Mouse (Mus musculus) heart, embryonic 16.5 days (tissue): ENCODE data around the gene Cant1. TPM values are rescaled to one million over a fixed set of nuclear protein-coding genes. Genes with fewer than 3 reads are reported as not detected.

ENCODE experiments used
- ATAC-seq: fragments of 200-750 bp; cut with Nextera tagmentation; replicated peaks from 2 replicates; pipeline ENCODE4 v1.8.0; 2017; ENCODE audit warnings: moderate number of reproducible peaks; ENCODE audit not compliant: insufficient read depth, low FRiP score; ENCODE audit errors: extremely low read depth
- H3K27ac ChIP-seq: fragments of 300-500 bp; sonication (generic); 2 replicates; pipeline ENCODE4 v1.5.1; 2014; ENCODE audit warnings: mild to moderate bottlenecking, low read length, control low read depth, moderate library complexity
- H3K27me3 ChIP-seq: fragments of 300-500 bp; sonication (generic); 2 replicates; pipeline ENCODE4 v1.6.1; 2014; ENCODE audit warnings: low read length, mixed read lengths; ENCODE audit not compliant: control insufficient read depth, insufficient read depth
- H3K36me3 ChIP-seq: fragments of 300-500 bp; sonication (generic); 2 replicates; pipeline ENCODE4 v1.6.1; 2014; ENCODE audit not compliant: control insufficient read depth, insufficient read depth
- H3K4me1 ChIP-seq: fragments of 300-500 bp; sonication (generic); 2 replicates; pipeline ENCODE4 v1.6.1; 2014; ENCODE audit warnings: low read length, mixed read lengths; ENCODE audit not compliant: control insufficient read depth, insufficient read depth
- H3K4me2 ChIP-seq: fragments of 300-500 bp; sonication (generic); 2 replicates; pipeline ENCODE4 v1.6.1; 2014; ENCODE audit warnings: low read depth, mild to moderate bottlenecking, control low read depth, low read length
- H3K4me3 ChIP-seq: fragments of 300-500 bp; sonication (generic); 2 replicates; pipeline ENCODE4 v1.5.1; 2014; ENCODE audit warnings: mild to moderate bottlenecking, control low read depth, low read length
- H3K9ac ChIP-seq: fragments of 300-500 bp; sonication (generic); 2 replicates; pipeline ENCODE4 v1.6.1; 2014; ENCODE audit warnings: low read length, control low read depth
- H3K9me3 ChIP-seq: fragments of 300-500 bp; sonication (generic); replicated peaks from 2 replicates; pipeline ENCODE4 v1.6.1; 2016; ENCODE audit warnings: low read length; ENCODE audit not compliant: control insufficient read depth
- WGBS: fragments of 180-500 bp; shearing (Covaris S2); extraction: QIAGEN DNeasy Blood & Tissue Kit; methylation state at CpG from one replicate; pipeline ENCODE4 v1.1.7; 2014; 5-methylcytosine and 5-hydroxymethylcytosine counted together
- polyA plus RNA-seq: library from polyadenylated mRNA; unstranded; fragments of >200 nt; fragmentation: Nextera tagmentation; extraction: Ambion mirVana; gene quantifications from 2 replicates; pipeline ENCODE4 v1.2.1, GENCODE M21; 2015

The Cant1 gene
- polyA plus RNA-seq, 1 experiment from 2014 or later, result 20.2 TPM

DNA sequence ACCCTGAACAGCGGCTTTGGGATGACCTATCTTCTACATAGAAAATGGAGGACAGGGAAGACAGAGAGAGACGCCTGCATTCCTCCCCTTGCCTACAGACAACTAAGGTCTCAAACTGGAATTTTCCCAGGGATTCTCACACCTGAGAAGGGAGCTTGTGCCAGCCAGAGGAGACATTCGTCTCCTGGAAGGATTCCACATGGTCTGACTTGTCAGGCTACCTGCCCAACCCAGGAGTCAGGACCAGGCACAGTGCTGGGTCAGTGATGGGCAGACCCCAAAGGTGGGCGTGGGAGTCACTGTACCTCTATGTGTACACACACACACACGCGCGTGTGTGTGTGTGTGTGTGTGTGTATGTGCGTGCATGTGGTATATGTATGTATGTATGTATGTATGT lies 13.6 kb downstream of the Cant1 start:
- ATAC-seq, result no peak
- Histone ChIP-seq H3K36me3 (peaks cover 12% of the 10 kb centered on the region), H3K9ac (no peak overlapping the region), H3K4me3 (no peak overlapping the region), H3K27ac (no peak overlapping the region), H3K4me2 (no peak overlapping the region), H3K4me1 (peaks cover 13% of the 10 kb centered on the region), H3K9me3 (no peaks in the 10 kb centered on the region), H3K27me3 (no peaks in the 10 kb centered on the region)
- WGBS, result 91% methylated on average over 8 of the region's 8 CpGs

DNA sequence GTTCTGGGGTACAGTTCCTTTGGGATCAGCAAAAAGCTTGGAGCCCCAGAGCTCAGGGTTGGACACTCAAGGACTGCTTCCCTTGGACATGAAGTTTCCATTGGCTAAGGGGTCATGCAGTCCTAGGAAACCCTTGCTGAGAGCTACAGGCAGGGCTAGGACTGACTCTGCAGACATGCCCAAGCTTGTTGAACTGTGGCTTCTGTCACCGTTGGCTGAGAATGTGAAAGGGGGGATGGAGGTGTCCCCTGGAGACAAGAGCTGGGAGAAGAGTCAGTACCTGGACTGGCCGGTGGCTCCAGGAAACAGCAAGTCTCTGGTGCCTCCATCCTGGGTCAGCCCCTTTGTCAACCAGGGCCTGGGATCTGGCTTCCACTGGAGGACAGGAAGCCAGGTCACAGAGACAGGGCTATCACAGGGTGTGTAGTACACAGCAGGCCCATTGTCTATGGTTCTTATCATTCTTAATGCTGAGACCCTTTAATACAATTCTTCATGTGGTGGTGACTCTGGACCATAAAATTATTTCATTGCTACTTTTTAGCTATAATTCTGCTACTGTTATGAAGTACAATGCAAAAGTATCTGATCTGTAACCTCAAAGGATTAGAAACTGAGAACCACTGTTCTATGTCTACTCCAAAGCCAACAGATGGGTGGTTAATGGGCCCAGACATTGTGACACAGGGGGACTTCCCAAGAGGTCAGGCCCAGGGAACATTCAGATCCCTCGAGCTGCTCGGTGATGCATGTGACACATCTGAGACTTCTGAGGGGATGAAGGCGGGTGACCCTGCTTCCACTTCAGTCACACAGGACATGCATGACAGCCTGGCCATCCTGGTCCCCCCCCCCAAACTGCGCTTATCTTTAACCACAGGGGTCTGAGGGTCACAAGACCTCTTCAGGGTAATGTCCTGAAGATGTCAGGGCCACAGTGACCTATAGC lies 14.7 kb downstream of the Cant1 start:
- no peak overlapping the region for H3K4me2 ChIP-seq
- WGBS, result 69% methylated on average over 6 of the region's 6 CpGs
- no peaks in the 10 kb centered on the region for H3K27me3 ChIP-seq
- no peak overlapping the region for H3K27ac ChIP-seq
- H3K4me3 ChIP-seq, result no peak overlapping the region
- no peak for ATAC-seq
- peaks cover 8% of the 10 kb centered on the region for H3K36me3 ChIP-seq
- no peak overlapping the region for H3K9ac ChIP-seq
- peaks cover 22% of the 10 kb centered on the region for H3K4me1 ChIP-seq
- no peaks in the 10 kb centered on the region for H3K9me3 ChIP-seq

DNA sequence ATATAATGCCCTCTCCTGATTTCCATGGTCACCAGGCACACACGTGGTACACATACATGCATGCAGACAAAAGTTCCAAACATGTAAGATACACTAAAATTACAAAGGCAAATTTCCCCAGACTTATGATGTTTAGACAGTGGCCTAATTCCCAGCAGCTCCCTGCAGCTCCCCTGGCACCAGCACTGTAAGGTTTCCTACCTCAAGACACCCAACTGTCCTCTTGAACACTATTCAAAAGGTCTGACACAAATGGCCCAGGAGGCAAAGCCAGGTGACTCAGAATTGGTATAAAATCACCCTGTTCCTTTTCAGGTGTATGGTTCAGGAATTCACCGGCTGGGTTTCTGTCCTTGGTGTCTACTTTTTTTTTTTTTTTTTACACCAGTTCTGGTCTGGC lies 15.7 kb downstream of the Cant1 start:
- ATAC-seq, result no peak
- H3K9ac ChIP-seq, result no peak overlapping the region
- 93% methylated on average over 2 of the region's 2 CpGs for WGBS
- peaks cover 8% of the 10 kb centered on the region for H3K36me3 ChIP-seq
- no peaks in the 10 kb centered on the region for H3K9me3 ChIP-seq
- no peak overlapping the region for H3K4me3 ChIP-seq
- no peak overlapping the region for H3K4me2 ChIP-seq
- H3K4me1 ChIP-seq, result peaks cover 22% of the 10 kb centered on the region
- H3K27ac ChIP-seq, result no peak overlapping the region
- H3K27me3 ChIP-seq, result no peaks in the 10 kb centered on the region

DNA sequence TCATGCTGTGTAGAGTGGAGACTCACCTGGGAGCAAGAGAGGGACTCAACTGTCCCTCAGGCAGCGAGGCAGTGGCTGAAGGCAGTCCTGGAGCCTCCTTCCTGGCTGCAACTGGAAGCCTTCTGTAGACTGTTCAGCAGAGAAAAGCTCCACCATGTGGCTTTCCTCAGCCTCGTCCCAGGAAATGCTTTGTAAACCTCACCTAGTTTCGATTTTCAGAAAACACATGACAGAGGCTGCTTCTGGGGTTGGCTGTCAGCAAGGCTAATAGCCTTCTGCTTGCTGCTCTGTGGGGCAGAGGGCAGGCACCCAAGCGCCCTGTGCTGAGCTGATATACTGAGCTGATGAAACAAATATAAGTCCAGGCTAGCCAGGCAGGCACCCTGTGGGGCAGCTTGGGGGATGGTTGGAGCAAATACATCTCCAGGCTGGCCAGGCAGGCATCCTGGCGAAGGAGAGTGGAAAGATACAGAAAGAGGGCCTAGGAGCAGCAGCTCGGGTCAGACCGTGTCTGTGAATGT lies 17.1 kb downstream of the Cant1 start, which contains the start of gene Lgals3bp:
Gene Lgals3bp, minus strand, starts transcription at position 333 of the 521 bp plus-strand sequence.
- Histone ChIP-seq H3K9me3 (no peaks in the 10 kb centered on the region), H3K4me2 (peak within 1 kb of the TSS; percentile 26), H3K9ac (peak within 1 kb of the TSS; percentile 45), H3K4me3 (peak within 1 kb of the TSS; percentile 18), H3K27me3 (no peaks in the 10 kb centered on the region), H3K36me3 (peaks cover 6% of the 10 kb centered on the region), H3K4me1 (peaks cover 22% of the 10 kb centered on the region), H3K27ac (peak within 1 kb of the TSS; percentile 65)
- peak; percentile 47 for ATAC-seq
- 32% methylated on average over 7 of the region's 7 CpGs for WGBS

DNA sequence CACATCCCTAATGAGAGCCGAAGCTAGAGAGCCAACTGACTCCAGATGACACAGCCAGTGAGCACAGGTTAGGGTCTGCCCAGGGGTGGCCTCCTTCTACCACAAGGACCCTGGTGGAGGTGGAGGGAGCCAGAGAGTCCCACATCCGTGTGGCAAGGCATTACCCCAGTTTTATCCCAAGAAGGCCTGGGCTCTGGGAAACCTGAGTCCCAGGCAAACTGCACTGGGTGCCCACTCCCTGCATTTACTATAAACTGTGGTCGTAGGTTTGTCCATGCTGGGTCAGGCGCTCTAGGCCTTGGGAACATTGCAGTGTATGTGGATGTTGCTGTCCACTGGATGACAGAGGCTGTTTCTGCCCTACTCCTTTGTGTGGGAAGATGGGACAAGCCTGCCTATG lies 17.7 kb downstream of the Cant1 start:
- Histone ChIP-seq H3K9me3 (no peaks in the 10 kb centered on the region), H3K4me1 (peaks cover 17% of the 10 kb centered on the region), H3K4me2 (peak overlapping the region; percentile 17), H3K4me3 (peak overlapping the region; percentile 18), H3K27ac (peak overlapping the region; percentile 65), H3K36me3 (peaks cover 1% of the 10 kb centered on the region; the same call in 1 of the 2 replicates), H3K27me3 (no peaks in the 10 kb centered on the region), H3K9ac (peak overlapping the region; percentile 45)
- ATAC-seq, result no peak
- WGBS, result 82% methylated on average over 4 of the region's 4 CpGs

DNA sequence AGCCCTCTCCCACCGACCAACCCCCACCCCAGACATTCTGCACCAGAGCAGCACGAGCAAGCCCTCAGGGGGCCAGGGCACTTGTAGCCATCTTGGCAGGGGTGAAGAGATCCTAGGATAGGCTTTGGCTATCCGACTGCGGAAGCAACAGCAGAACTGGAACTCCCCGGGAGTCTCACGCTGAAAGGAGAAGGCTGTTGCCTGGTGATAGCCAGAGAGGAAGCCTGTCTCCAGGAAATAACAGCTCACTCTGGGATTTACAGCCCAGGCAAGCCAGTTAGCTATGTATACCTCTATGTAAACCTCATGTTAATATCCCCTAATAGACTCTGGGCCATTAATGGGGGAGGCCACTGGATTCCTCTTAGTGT lies 18.3 kb downstream of the Cant1 start:
- Histone ChIP-seq H3K36me3 (0 out of 2 replicates have a peak, but pooled peaks cover 4% of the 10 kb centered on the region), H3K4me1 (peaks cover 15% of the 10 kb centered on the region), H3K9ac (no peak overlapping the region), H3K27me3 (no peaks in the 10 kb centered on the region), H3K27ac (peak overlapping the region; percentile 65), H3K4me3 (peak overlapping the region; percentile 7; the same call in 1 of the 2 replicates), H3K9me3 (no peaks in the 10 kb centered on the region; the same call in 1 of the 2 replicates), H3K4me2 (peak overlapping the region; percentile 17)
- 15% methylated on average over 6 of the region's 6 CpGs for WGBS
- peak; percentile 30; the same call in 1 of the 2 replicates for ATAC-seq

DNA sequence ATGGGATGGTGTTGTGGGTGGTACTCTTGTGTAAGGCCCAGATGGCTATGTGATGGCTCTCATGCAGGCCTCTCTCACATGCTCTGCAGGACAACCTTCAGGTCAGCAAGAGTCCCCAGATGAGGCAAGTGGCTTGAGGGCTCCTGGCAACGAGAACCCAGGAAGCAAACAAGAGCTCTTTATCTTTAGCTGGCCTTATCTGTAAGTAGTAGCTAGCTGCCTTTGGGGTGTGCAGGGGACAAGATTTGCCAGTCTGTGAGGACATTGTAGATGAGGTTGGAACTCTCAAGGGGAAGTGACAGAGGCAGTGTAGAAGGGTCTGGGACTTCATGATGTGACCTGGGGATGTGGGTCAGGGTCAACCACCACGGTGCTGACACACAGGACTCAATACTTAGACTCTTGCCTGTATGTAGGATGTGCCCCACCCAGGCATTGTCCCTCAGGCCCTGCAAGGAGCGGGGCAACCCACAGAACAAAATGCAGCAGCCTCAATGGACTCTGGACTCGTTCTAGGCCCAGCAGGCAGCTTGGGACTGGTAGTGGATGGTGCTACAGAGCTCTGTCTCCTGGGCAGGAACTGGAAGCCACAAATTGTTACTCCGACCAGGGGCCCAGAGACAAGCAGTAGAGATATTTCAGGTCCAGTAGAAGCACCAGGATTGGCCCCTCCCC lies 18.9 kb downstream of the Cant1 start:
- H3K9me3 ChIP-seq, result no peaks in the 10 kb centered on the region; the same call in 1 of the 2 replicates
- no peaks in the 10 kb centered on the region for H3K27me3 ChIP-seq
- no peak for ATAC-seq
- H3K4me1 ChIP-seq, result peaks cover 15% of the 10 kb centered on the region
- no peak overlapping the region; the same call in 1 of the 2 replicates for H3K9ac ChIP-seq
- 34% methylated on average over 5 of the region's 5 CpGs for WGBS
- H3K36me3 ChIP-seq, result 0 out of 2 replicates have a peak, but pooled peaks cover 4% of the 10 kb centered on the region
- peak overlapping the region; percentile 7; the same call in 1 of the 2 replicates for H3K4me3 ChIP-seq
- H3K4me2 ChIP-seq, result peak overlapping the region; percentile 17; the same call in 1 of the 2 replicates
- H3K27ac ChIP-seq, result peak overlapping the region; percentile 65

DNA sequence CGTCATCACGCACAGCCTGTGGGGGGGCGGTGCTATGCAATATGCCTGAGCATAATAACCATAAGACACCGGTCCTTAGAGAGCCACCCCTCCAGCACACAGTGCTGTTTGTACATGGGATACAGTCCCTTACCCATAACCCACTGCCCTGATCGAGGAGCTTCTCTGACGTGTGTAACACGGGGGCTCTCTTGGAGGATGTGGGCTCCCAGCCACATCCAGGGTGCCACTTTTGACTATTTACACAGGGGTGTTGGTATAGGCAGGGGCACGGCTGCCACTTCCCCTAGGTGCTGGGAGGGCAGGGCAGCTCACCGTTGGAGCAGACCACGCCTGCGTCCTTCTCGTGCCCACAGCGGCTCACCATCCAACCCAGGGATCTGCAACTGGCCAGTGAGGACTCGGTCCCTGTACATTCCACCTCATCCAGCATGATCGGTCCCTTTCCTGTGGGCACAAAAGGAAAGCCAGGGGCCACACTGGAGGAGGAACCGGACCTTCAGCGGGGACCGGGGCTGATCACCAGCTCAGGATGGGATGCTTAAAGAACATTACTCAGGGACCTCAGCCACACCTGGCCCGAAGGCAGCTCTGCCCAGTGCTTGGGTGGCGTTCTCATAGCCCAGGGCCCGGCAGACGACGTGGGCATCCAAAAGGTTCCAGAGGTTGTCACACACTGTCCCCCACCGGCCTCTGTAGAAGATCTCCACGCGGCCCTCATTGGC lies 20.9 kb downstream of the Cant1 start:
- 92% methylated on average over 26 of the region's 26 CpGs for WGBS
- no peak overlapping the region for H3K9ac ChIP-seq
- H3K4me1 ChIP-seq, result peaks cover 15% of the 10 kb centered on the region
- H3K36me3 ChIP-seq, result 0 out of 2 replicates have a peak, but pooled peaks cover 4% of the 10 kb centered on the region
- H3K27ac ChIP-seq, result no peak overlapping the region
- no peak overlapping the region for H3K4me2 ChIP-seq
- no peaks in the 10 kb centered on the region for H3K27me3 ChIP-seq
- ATAC-seq, result no peak
- no peaks in the 10 kb centered on the region; the same call in 1 of the 2 replicates for H3K9me3 ChIP-seq
- no peak overlapping the region for H3K4me3 ChIP-seq
